In the genomic region with DNA sequence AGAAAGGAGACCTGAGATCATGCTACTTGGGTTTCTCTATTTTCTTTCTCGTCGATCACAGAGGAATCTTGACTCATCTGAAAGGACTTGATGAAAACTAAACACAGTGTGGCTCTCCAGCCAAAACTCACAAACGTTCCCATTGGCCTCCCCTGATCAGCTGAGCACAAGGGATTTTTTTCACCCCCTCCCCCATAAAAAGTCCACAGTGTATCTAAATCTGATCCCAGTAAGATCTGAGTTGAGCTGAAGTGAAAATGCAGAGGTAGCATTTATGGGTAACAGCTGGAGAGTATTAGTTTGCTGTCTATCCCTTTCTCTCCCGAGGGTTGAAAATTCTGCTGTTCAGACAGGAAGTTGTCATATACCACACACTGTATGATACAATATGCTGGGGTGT, we compare ENCODE assay signal across 9 mouse cellular contexts. TPM values are rescaled to one million over a fixed set of nuclear protein-coding genes. Genes with fewer than 3 reads are reported as not detected.
DNase-seq lines count a peak whose midpoint lies in the region; ATAC-seq and TF ChIP-seq lines count a peak whose summit lies in the region.
"Had no signal": no experiment of that assay in that cellular context is flagged by ENCODE, and none has a peak within 500 bp of the region (broad histone marks: within the 10 kb centered on the region; RNA-seq: fewer than 3 reads in every experiment).

No protein-coding gene starts in this region.

- no peaks in the 10 kb centered on the region for H3K9me3 ChIP-seq in intestine, embryonic 14.5 days (ENCODE audit: control insufficient read depth, low read length)
- H3K9me3 ChIP-seq in intestine, postnatal 0 days (ENCODE audit: control insufficient read depth), result no peaks in the 10 kb centered on the region
- no peaks in the 10 kb centered on the region for H3K9me3 ChIP-seq in embryonic facial prominence, embryonic 13.5 days
- no peaks in the 10 kb centered on the region for H3K9me3 ChIP-seq in hindbrain, embryonic 14.5 days (ENCODE audit: control insufficient read depth, low read length)
- H3K9me3 ChIP-seq in midbrain, embryonic 16.5 days (replicated peaks; ENCODE audit: control insufficient read depth, low read length, poor library complexity, severe bottlenecking), result no peaks in the 10 kb centered on the region

- H3K27me3 ChIP-seq in intestine, embryonic 14.5 days (replicated peaks; ENCODE audit: control insufficient read depth, insufficient read depth, low read length), result no peaks in the 10 kb centered on the region
- H3K27me3 ChIP-seq in intestine, postnatal 0 days (replicated peaks; ENCODE audit: control insufficient read depth, insufficient read depth, low read length), result peaks cover 14% of the 10 kb centered on the region; the same call in 1 of the 2 replicates
- no peaks in the 10 kb centered on the region for H3K27me3 ChIP-seq in embryonic facial prominence, embryonic 13.5 days
- H3K27me3 ChIP-seq in hindbrain, embryonic 14.5 days (ENCODE audit: control insufficient read depth, insufficient read depth, low read length), result no peaks in the 10 kb centered on the region
- H3K27me3 ChIP-seq in midbrain, embryonic 16.5 days (ENCODE audit: control insufficient read depth, insufficient read depth, low read depth, low read length), result no peaks in the 10 kb centered on the region; the same call in 1 of the 2 replicates

- WGBS in intestine, embryonic 14.5 days, result 28% methylated on average over 4 of the region's 4 CpGs
- 47% methylated on average over 4 of the region's 4 CpGs for WGBS in intestine, postnatal 0 days
- 22% methylated on average over 4 of the region's 4 CpGs for WGBS in embryonic facial prominence, embryonic 13.5 days
- WGBS in hindbrain, embryonic 14.5 days, result 50% methylated on average over 4 of the region's 4 CpGs
- 44% methylated on average over 4 of the region's 4 CpGs for WGBS in midbrain, embryonic 16.5 days

- peak overlapping the region; percentile 76 for H3K4me2 ChIP-seq in intestine, embryonic 14.5 days (ENCODE audit: low read length)
- H3K4me2 ChIP-seq in intestine, postnatal 0 days (replicated peaks; ENCODE audit: low read depth), result no peak overlapping the region
- peak overlapping the region; percentile 70 for H3K4me2 ChIP-seq in embryonic facial prominence, embryonic 13.5 days
- H3K4me2 ChIP-seq in hindbrain, embryonic 14.5 days (replicated peaks), result peak overlapping the region; percentile 86
- peak overlapping the region; percentile 36 for H3K4me2 ChIP-seq in midbrain, embryonic 16.5 days (ENCODE audit: low read length)

- peaks cover 13% of the 10 kb centered on the region for H3K4me1 ChIP-seq in intestine, embryonic 14.5 days (replicated peaks; ENCODE audit: control insufficient read depth, insufficient read depth, low read length)
- no peaks in the 10 kb centered on the region for H3K4me1 ChIP-seq in intestine, postnatal 0 days (replicated peaks; ENCODE audit: control insufficient read depth, insufficient read depth, low read length)
- peaks cover 37% of the 10 kb centered on the region for H3K4me1 ChIP-seq in embryonic facial prominence, embryonic 13.5 days
- H3K4me1 ChIP-seq in hindbrain, embryonic 14.5 days (replicated peaks; ENCODE audit: control insufficient read depth, insufficient read depth, low read length), result peaks cover 14% of the 10 kb centered on the region
- H3K4me1 ChIP-seq in midbrain, embryonic 16.5 days (ENCODE audit: control insufficient read depth, insufficient read depth, low read length), result peaks cover 15% of the 10 kb centered on the region; the same call in 1 of the 2 replicates

- H3K4me3 ChIP-seq in intestine, embryonic 14.5 days (ENCODE audit: low read depth, low read length), result peak overlapping the region; percentile 87
- no peak overlapping the region for H3K4me3 ChIP-seq in intestine, postnatal 0 days (ENCODE audit: low read depth, low read length)
- H3K4me3 ChIP-seq in embryonic facial prominence, embryonic 13.5 days, result peak overlapping the region; percentile 73
- peak overlapping the region; percentile 72 for H3K4me3 ChIP-seq in hindbrain, embryonic 14.5 days (replicated peaks; ENCODE audit: low read length)
- H3K4me3 ChIP-seq in midbrain, embryonic 16.5 days (ENCODE audit: low read depth, low read length), result no peak overlapping the region

- 0 out of 2 replicates have a peak overlapping the region, but pooled peaks have one; percentile 2 for H3K9ac ChIP-seq in intestine, embryonic 14.5 days (ENCODE audit: low read length)
- H3K9ac ChIP-seq in intestine, postnatal 0 days (ENCODE audit: low read depth, low read length), result no peak overlapping the region
- H3K9ac ChIP-seq in embryonic facial prominence, embryonic 13.5 days, result 0 out of 2 replicates have a peak overlapping the region, but pooled peaks have one; percentile 37
- H3K9ac ChIP-seq in hindbrain, embryonic 14.5 days, result peak overlapping the region; percentile 18; the same call in 1 of the 2 replicates
- H3K9ac ChIP-seq in midbrain, embryonic 16.5 days (ENCODE audit: low read depth, low read length), result no peak overlapping the region

- H3K36me3 ChIP-seq in intestine, embryonic 14.5 days (ENCODE audit: control insufficient read depth, insufficient read depth, low read length), result no peaks in the 10 kb centered on the region
- no peaks in the 10 kb centered on the region for H3K36me3 ChIP-seq in intestine, postnatal 0 days (ENCODE audit: control insufficient read depth, insufficient read depth)
- no peaks in the 10 kb centered on the region for H3K36me3 ChIP-seq in embryonic facial prominence, embryonic 13.5 days
- H3K36me3 ChIP-seq in hindbrain, embryonic 14.5 days (replicated peaks; ENCODE audit: control insufficient read depth, insufficient read depth), result no peaks in the 10 kb centered on the region
- H3K36me3 ChIP-seq in midbrain, embryonic 16.5 days (ENCODE audit: control insufficient read depth, insufficient read depth, low read length), result no peaks in the 10 kb centered on the region

- no peak for DNase-seq in intestine, embryonic 14.5 days (ENCODE audit: low spot score)
- DNase-seq in hindbrain, embryonic 14.5 days (ENCODE audit: low spot score), result no peak
- DNase-seq in frontal cortex, postnatal 36 days (ENCODE audit: low spot score in 2 of 2), result no peak
- no peak for DNase-seq in c-Kit-positive CD71-positive TER-119-positive erythroid progenitor cells, embryonic 14.5 days (ENCODE audit: low spot score)

- no peak for TF ChIP-seq CTCF in intestine, postnatal 0 days (IDR thresholded peaks at IDR 0.05; ENCODE audit: low read depth)

- H3K27ac ChIP-seq in intestine, embryonic 14.5 days (ENCODE audit: low read depth), result no peak overlapping the region; the same call in 1 of the 2 replicates
- no peak overlapping the region for H3K27ac ChIP-seq in intestine, postnatal 0 days (ENCODE audit: low read depth, low read length)
- H3K27ac ChIP-seq in embryonic facial prominence, embryonic 13.5 days, result peak overlapping the region; percentile 34
- no peak overlapping the region for H3K27ac ChIP-seq in hindbrain, embryonic 14.5 days
- no peak overlapping the region for H3K27ac ChIP-seq in midbrain, embryonic 16.5 days (ENCODE audit: low read length)

- ATAC-seq in intestine, embryonic 14.5 days (replicated peaks; ENCODE audit: low FRiP score, low TSS enrichment, low read depth), result no peak
- no peak for ATAC-seq in intestine, postnatal 0 days
- no peak for ATAC-seq in embryonic facial prominence, embryonic 13.5 days (ENCODE audit: insufficient number of reproducible peaks, insufficient read depth, low FRiP score, low TSS enrichment, low read depth)
- no peak for ATAC-seq in hindbrain, embryonic 14.5 days (ENCODE audit: low FRiP score)
- ATAC-seq in midbrain, embryonic 16.5 days, result no peak
- no peak for ATAC-seq in megakaryocyte-erythroid progenitor cell, adult 5-6 weeks (replicated peaks; ENCODE audit: low FRiP score, low TSS enrichment, poor library complexity, severe bottlenecking)

RNA-seq across cellular contexts. Expression of a gene that starts 2.2 kb away (rescaled TPM):
- 21.2 and 24.6 TPM in 2 replicates for polyA plus RNA-seq in intestine, embryonic 14.5 days (2014; fragmentation: Nextera tagmentation; extraction: Ambion mirVana)
- 3.6 and 3.7 TPM in 2 replicates for polyA plus RNA-seq in intestine, postnatal 0 days (2015; fragmentation: Nextera tagmentation; extraction: Ambion mirVana)
- 37.3 and 39.7 TPM in 2 replicates for polyA plus RNA-seq in embryonic facial prominence, embryonic 13.5 days (2015; fragmentation: Nextera tagmentation; extraction: Ambion mirVana)
- polyA plus RNA-seq in hindbrain, embryonic 14.5 days (2014; fragmentation: Nextera tagmentation; extraction: Ambion mirVana), result 13.6 and 15.5 TPM in 2 replicates
- polyA plus RNA-seq in midbrain, embryonic 16.5 days (2015; fragmentation: Nextera tagmentation; extraction: Ambion mirVana), result 6.9 and 7.0 TPM in 2 replicates
- not detected in 2 replicates for total RNA-seq in megakaryocyte-erythroid progenitor cell, adult 5-6 weeks (2014; fragmentation: Nextera tagmentation)
- not detected in 2 replicates for total RNA-seq in megakaryocyte-erythroid progenitor cell, adult 5-6 weeks (2017)
- total RNA-seq: MEL had no signal

Comparison
In these comparisons a context has a peak if more than half of its experiments do, and no peak if none do; other contexts are left out.
1. H3K4me3 ChIP-seq: peak in intestine, embryonic 14.5 days (single experiment), embryonic facial prominence, embryonic 13.5 days (single experiment) and hindbrain, embryonic 14.5 days (single experiment); none in intestine, postnatal 0 days (single experiment) and midbrain, embryonic 16.5 days (single experiment).
2. H3K9ac ChIP-seq: peak in intestine, embryonic 14.5 days (single experiment), embryonic facial prominence, embryonic 13.5 days (single experiment) and hindbrain, embryonic 14.5 days (single experiment); none in intestine, postnatal 0 days (single experiment) and midbrain, embryonic 16.5 days (single experiment).